ENCODE assay signal across 9 mouse cellular contexts in genomic region chr9:57723315-57723715, GRCm38 (mm10). TPM values are rescaled to one million over a fixed set of nuclear protein-coding genes. Genes with fewer than 3 reads are reported as not detected.
DNase-seq lines count a peak whose midpoint lies in the region; ATAC-seq and TF ChIP-seq lines count a peak whose summit lies in the region.
"Had no signal": no experiment of that assay in that cellular context is flagged by ENCODE, and none has a peak within 500 bp of the region (broad histone marks: within the 10 kb centered on the region; RNA-seq: fewer than 3 reads in every experiment).

No protein-coding gene starts in this region.

- H3K9ac ChIP-seq in stomach, postnatal 0 days (ENCODE audit: low read length): 0 out of 2 replicates have a peak overlapping the region, but pooled peaks have one; percentile 23
- no peak overlapping the region for H3K9ac ChIP-seq in midbrain, embryonic 13.5 days (replicated peaks)

- H3K27ac ChIP-seq in heart, embryonic 10.5 days: no peak overlapping the region
- 0 out of 2 replicates have a peak overlapping the region, but pooled peaks have one; percentile 18 for H3K27ac ChIP-seq in stomach, postnatal 0 days (replicated peaks)
- no peak overlapping the region for H3K27ac ChIP-seq in midbrain, embryonic 13.5 days

- no peaks in the 10 kb centered on the region for H3K9me3 ChIP-seq in heart, embryonic 10.5 days
- no peaks in the 10 kb centered on the region for H3K9me3 ChIP-seq in stomach, postnatal 0 days (ENCODE audit: control insufficient read depth, low read length)
- H3K9me3 ChIP-seq in midbrain, embryonic 13.5 days: no peaks in the 10 kb centered on the region

- H3K27me3 ChIP-seq in heart, embryonic 10.5 days (ENCODE audit: insufficient read depth, poor library complexity, severe bottlenecking): no peaks in the 10 kb centered on the region
- no peaks in the 10 kb centered on the region for H3K27me3 ChIP-seq in stomach, postnatal 0 days (ENCODE audit: control insufficient read depth, insufficient read depth, low read length)
- H3K27me3 ChIP-seq in midbrain, embryonic 13.5 days: no peaks in the 10 kb centered on the region

- TF ChIP-seq EP300 in stomach, postnatal 0 days (optimal IDR thresholded peaks at IDR 0.05): no peak

- H3K36me3 ChIP-seq in heart, embryonic 10.5 days: peaks cover 54% of the 10 kb centered on the region
- H3K36me3 ChIP-seq in stomach, postnatal 0 days (ENCODE audit: control insufficient read depth, insufficient read depth, low read length): peaks cover 4% of the 10 kb centered on the region
- H3K36me3 ChIP-seq in midbrain, embryonic 13.5 days: peaks cover 43% of the 10 kb centered on the region

- peak; percentile 99 for DNase-seq in heart, adult 11 months
- no peak for DNase-seq in heart, embryonic 10.5 days (ENCODE audit: low spot score)
- peak; percentile 12 to 31 for DNase-seq in adrenal gland, adult 18-20 months (ENCODE audit: low spot score in 2 of 2)
- DNase-seq in frontal cortex, postnatal 14 days (ENCODE audit: low spot score in 2 of 2): peak; percentile 31 to 33
- DNase-seq in kidney, postnatal 10 days: peak; percentile 34
- peak; percentile 84 to 90 for DNase-seq in lung, adult 18-20 months
- DNase-seq in stomach, postnatal 0 days (ENCODE audit: low spot score): peak; percentile 37

- no peak for TF ChIP-seq CTCF in stomach, postnatal 0 days (IDR thresholded peaks at IDR 0.05; ENCODE audit: low read depth)

- no peak overlapping the region for H3K4me2 ChIP-seq in stomach, postnatal 0 days (replicated peaks; ENCODE audit: low read depth)
- H3K4me2 ChIP-seq in midbrain, embryonic 13.5 days (replicated peaks): no peak overlapping the region

- ATAC-seq in stomach, postnatal 0 days (ENCODE audit: low FRiP score, low TSS enrichment): peak; percentile 32; the same call in 1 of the 2 replicates
- no peak for ATAC-seq in midbrain, embryonic 13.5 days

- peaks cover 9% of the 10 kb centered on the region; the same call in 1 of the 2 replicates for H3K4me1 ChIP-seq in heart, embryonic 10.5 days
- 0 out of 2 replicates have a peak, but pooled peaks cover 3% of the 10 kb centered on the region for H3K4me1 ChIP-seq in stomach, postnatal 0 days (replicated peaks; ENCODE audit: control insufficient read depth, insufficient read depth)
- no peaks in the 10 kb centered on the region for H3K4me1 ChIP-seq in midbrain, embryonic 13.5 days (replicated peaks)

- H3K4me3 ChIP-seq in heart, embryonic 10.5 days: no peak overlapping the region
- no peak overlapping the region for H3K4me3 ChIP-seq in stomach, postnatal 0 days (ENCODE audit: low read depth, low read length)
- H3K4me3 ChIP-seq in midbrain, embryonic 13.5 days (replicated peaks): no peak overlapping the region

- 61% methylated on average over 5 of the region's 5 CpGs for WGBS in heart, embryonic 10.5 days
- WGBS in stomach, postnatal 0 days: 34% methylated on average over 5 of the region's 5 CpGs
- WGBS in midbrain, embryonic 13.5 days: 84% methylated on average over 5 of the region's 5 CpGs

RNA-seq across cellular contexts. Expression of gene Edc3, which starts 15.0 kb away (rescaled TPM):
- polyA plus RNA-seq in heart, embryonic 10.5 days (2016; fragmentation: Nextera tagmentation; extraction: Ambion mirVana): 24.7 and 28.5 TPM in 2 replicates
- total RNA-seq in adrenal gland, adult 18-20 months (2021): 1 to 10 TPM; 7.1 to 8.7 TPM
- 13.6 and 15.2 TPM in 2 replicates for polyA plus RNA-seq in stomach, postnatal 0 days (2015; fragmentation: Nextera tagmentation; extraction: Ambion mirVana)
- polyA plus RNA-seq in midbrain, embryonic 13.5 days (2015; fragmentation: Nextera tagmentation; extraction: Ambion mirVana): 38.1 and 40.1 TPM in 2 replicates

RNA-seq across cellular contexts. Expression of gene Cyp1a1, which starts 35.6 kb away (rescaled TPM):
- 0.05 TPM in 1 of 2 replicates, not detected in the other for polyA plus RNA-seq in heart, embryonic 10.5 days (2016; fragmentation: Nextera tagmentation; extraction: Ambion mirVana)
- total RNA-seq in adrenal gland, adult 18-20 months (2021): 1 to 10 TPM in 1 of 2 experiments, under 1 TPM in 1; 0.17 to 1.0 TPM
- polyA plus RNA-seq in stomach, postnatal 0 days (2015; fragmentation: Nextera tagmentation; extraction: Ambion mirVana): 0.07 and 0.11 TPM in 2 replicates
- not detected in 2 replicates for polyA plus RNA-seq in midbrain, embryonic 13.5 days (2015; fragmentation: Nextera tagmentation; extraction: Ambion mirVana)

RNA-seq across cellular contexts. Expression of gene Cyp1a2, which starts 39.8 kb away (rescaled TPM):
- not detected in 2 replicates for polyA plus RNA-seq in heart, embryonic 10.5 days (2016; fragmentation: Nextera tagmentation; extraction: Ambion mirVana)
- under 1 TPM in 1 of 2 experiments, not detected in 1; 0.20 TPM for total RNA-seq in adrenal gland, adult 18-20 months (2021)
- not detected in 2 replicates for polyA plus RNA-seq in stomach, postnatal 0 days (2015; fragmentation: Nextera tagmentation; extraction: Ambion mirVana)
- polyA plus RNA-seq in midbrain, embryonic 13.5 days (2015; fragmentation: Nextera tagmentation; extraction: Ambion mirVana): not detected in 2 replicates
- polyA plus RNA-seq: frontal cortex, adult 2 months had no signal

RNA-seq across cellular contexts. Expression of gene Clk3, which starts 42.3 kb away (rescaled TPM):
- polyA plus RNA-seq in heart, embryonic 10.5 days (2016; fragmentation: Nextera tagmentation; extraction: Ambion mirVana): 70.6 and 79.7 TPM in 2 replicates
- 10 to 100 TPM; 63.6 to 74.9 TPM for total RNA-seq in adrenal gland, adult 18-20 months (2021)
- polyA plus RNA-seq in stomach, postnatal 0 days (2015; fragmentation: Nextera tagmentation; extraction: Ambion mirVana): 29.4 and 38.0 TPM in 2 replicates
- 80.0 and 84.9 TPM in 2 replicates for polyA plus RNA-seq in midbrain, embryonic 13.5 days (2015; fragmentation: Nextera tagmentation; extraction: Ambion mirVana)
